Mouse (Mus musculus) kidney, postnatal 0 days (tissue): ENCODE results near the gene Eng. TPM values are rescaled to one million over a fixed set of nuclear protein-coding genes. Genes with fewer than 3 reads are reported as not detected.

ENCODE experiments used
- ATAC-seq: fragments of 200-750 bp; cut with Nextera tagmentation; replicated peaks from 2 replicates; pipeline ENCODE4 v1.8.0; 2017; ENCODE audit warnings: low read depth, moderate number of reproducible peaks, moderate TSS enrichment, moderate library complexity; ENCODE audit not compliant: low FRiP score
- DNase-seq: peaks from one replicate; pipeline ENCODE4 v3.0.0-alpha.2; 2016; ENCODE audit warnings: low spot score
- H3K27ac ChIP-seq: fragments of 300-500 bp; sonication (generic); 2 replicates; pipeline ENCODE4 v1.5.1; 2014; ENCODE audit warnings: mild to moderate bottlenecking
- H3K27me3 ChIP-seq: fragments of 300-500 bp; sonication (generic); 2 replicates; pipeline ENCODE4 v1.6.1; 2014; ENCODE audit warnings: low read length, mixed read lengths; ENCODE audit not compliant: insufficient read depth
- H3K36me3 ChIP-seq: fragments of 300-500 bp; sonication (generic); 2 replicates; pipeline ENCODE4 v1.6.1; 2014; ENCODE audit warnings: low read length, mixed read lengths; ENCODE audit not compliant: insufficient read depth
- H3K4me1 ChIP-seq: fragments of 300-500 bp; sonication (generic); replicated peaks from 2 replicates; pipeline ENCODE4 v1.6.1; 2014; ENCODE audit warnings: antibody characterized with exemption, low read length, mixed read lengths; ENCODE audit not compliant: insufficient read depth
- H3K4me2 ChIP-seq: fragments of 300-500 bp; sonication (generic); 2 replicates; pipeline ENCODE4 v1.6.1; 2014; ENCODE audit warnings: mild to moderate bottlenecking, low read length, moderate library complexity, mixed read lengths
- H3K4me3 ChIP-seq: fragments of 300-500 bp; sonication (generic); replicated peaks from 2 replicates; pipeline ENCODE4 v1.5.1; 2014; ENCODE audit warnings: low read depth, low read length
- H3K9ac ChIP-seq: fragments of 300-500 bp; sonication (generic); 2 replicates; pipeline ENCODE4 v1.6.1; 2014; ENCODE audit warnings: low read depth, low read length
- H3K9me3 ChIP-seq: fragments of 300-500 bp; sonication (generic); replicated peaks from 2 replicates; pipeline ENCODE4 v1.6.1; 2016; ENCODE audit warnings: low read length, inconsistent platforms, mixed read lengths
- CTCF ChIP-seq: IDR thresholded peaks from 2 replicates; pipeline ENCODE4 v1.5.1; 2016; ENCODE audit warnings: antibody characterized with exemption, low read depth, mild to moderate bottlenecking, moderate library complexity
- WGBS: fragments of 180-500 bp; shearing (Covaris S2); extraction: QIAGEN DNeasy Blood & Tissue Kit; methylation state at CpG from one replicate; pipeline ENCODE4 v1.1.7; 2014; 5-methylcytosine and 5-hydroxymethylcytosine counted together
- polyA plus RNA-seq: library from polyadenylated mRNA; unstranded; fragments of >200 nt; fragmentation: Nextera tagmentation; extraction: Ambion mirVana; gene quantifications from 2 replicates; pipeline ENCODE4 v1.2.1, GENCODE M21; 2015

The Eng gene
- polyA plus RNA-seq, 1 experiment from 2014 or later = 71.6 TPM

DNA sequence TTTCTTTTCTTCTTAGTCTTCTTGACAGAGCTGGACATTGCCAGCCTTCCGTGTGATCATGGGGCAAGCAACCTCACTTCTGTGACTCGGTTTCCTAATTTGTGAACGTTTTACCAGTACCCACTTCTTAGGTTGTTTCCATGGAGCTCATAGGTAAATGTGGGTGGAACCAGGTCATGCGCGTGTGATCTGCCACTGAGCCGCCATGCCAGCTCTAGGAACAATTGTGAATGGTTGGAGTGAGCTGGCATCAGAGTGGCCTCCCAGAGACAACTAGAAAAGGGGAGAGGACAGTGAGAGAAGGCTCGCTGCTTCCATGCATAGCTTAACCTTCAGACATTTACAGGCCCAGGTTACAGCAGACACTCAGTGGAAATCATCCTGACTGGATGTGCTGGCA is 21.8 kb downstream of the Eng start:
- H3K9me3 ChIP-seq = no peaks in the 10 kb centered on the region
- ATAC-seq (no peak), DNase-seq (no peak)
- no peak overlapping the region; the same call in 1 of the 2 replicates for H3K27ac ChIP-seq
- no peaks in the 10 kb centered on the region for H3K4me1 ChIP-seq
- WGBS = 90% methylated on average over 7 of the region's 7 CpGs
- peaks cover 6% of the 10 kb centered on the region; the same call in 1 of the 2 replicates for H3K36me3 ChIP-seq
- no peak overlapping the region for H3K9ac ChIP-seq
- no peaks in the 10 kb centered on the region for H3K27me3 ChIP-seq
- TF ChIP-seq CTCF = no peak
- no peak overlapping the region for H3K4me2 ChIP-seq
- no peak overlapping the region for H3K4me3 ChIP-seq

- Histone ChIP-seq H3K27ac (no peak overlapping the region), H3K9me3 (no peaks in the 10 kb centered on the region), H3K4me1 (no peaks in the 10 kb centered on the region), H3K9ac (no peak overlapping the region), H3K4me3 (no peak overlapping the region), H3K36me3 (peaks cover 6% of the 10 kb centered on the region; the same call in 1 of the 2 replicates), H3K4me2 (no peak overlapping the region), H3K27me3 (no peaks in the 10 kb centered on the region)
- no peak for DNase-seq
- ATAC-seq = no peak
- WGBS = 55% methylated on average over 3 of the region's 3 CpGs
- TF ChIP-seq CTCF = no peak
Observed at GRCm38 (mm10) chr2:32669876-32670275, 23.5 kb downstream of the Eng start.

DNA sequence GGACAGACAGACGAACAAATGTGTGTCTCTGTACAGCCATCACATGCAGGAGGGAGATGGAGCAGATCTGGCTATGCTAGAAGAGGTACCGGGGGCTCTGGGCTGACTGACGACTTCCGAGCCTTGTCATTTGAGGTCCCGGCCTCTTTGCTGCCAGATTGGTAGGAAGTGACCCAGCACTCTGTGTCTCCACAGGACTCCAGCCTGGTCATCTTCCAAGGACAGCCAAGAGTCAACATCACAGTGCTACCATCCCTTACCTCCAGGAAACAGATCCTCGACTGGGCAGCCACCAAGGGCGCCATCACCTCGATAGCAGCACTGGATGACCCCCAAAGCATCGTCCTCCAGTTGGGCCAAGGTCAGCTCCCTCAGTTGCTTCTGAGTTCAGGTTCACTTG is 24.8 kb downstream of the Eng start:
- Histone ChIP-seq H3K27ac (no peak overlapping the region), H3K27me3 (no peaks in the 10 kb centered on the region), H3K4me2 (no peak overlapping the region), H3K9ac (no peak overlapping the region), H3K9me3 (no peaks in the 10 kb centered on the region), H3K4me3 (no peak overlapping the region), H3K36me3 (peaks cover 15% of the 10 kb centered on the region), H3K4me1 (no peaks in the 10 kb centered on the region)
- WGBS = 85% methylated on average over 9 of the region's 9 CpGs
- no peak for TF ChIP-seq CTCF
- ATAC-seq (no peak), DNase-seq (no peak)

GRCm38 (mm10) chr2:32671907-32672595 is 25.7 kb downstream of the Eng start:
- no peak for DNase-seq

DNA sequence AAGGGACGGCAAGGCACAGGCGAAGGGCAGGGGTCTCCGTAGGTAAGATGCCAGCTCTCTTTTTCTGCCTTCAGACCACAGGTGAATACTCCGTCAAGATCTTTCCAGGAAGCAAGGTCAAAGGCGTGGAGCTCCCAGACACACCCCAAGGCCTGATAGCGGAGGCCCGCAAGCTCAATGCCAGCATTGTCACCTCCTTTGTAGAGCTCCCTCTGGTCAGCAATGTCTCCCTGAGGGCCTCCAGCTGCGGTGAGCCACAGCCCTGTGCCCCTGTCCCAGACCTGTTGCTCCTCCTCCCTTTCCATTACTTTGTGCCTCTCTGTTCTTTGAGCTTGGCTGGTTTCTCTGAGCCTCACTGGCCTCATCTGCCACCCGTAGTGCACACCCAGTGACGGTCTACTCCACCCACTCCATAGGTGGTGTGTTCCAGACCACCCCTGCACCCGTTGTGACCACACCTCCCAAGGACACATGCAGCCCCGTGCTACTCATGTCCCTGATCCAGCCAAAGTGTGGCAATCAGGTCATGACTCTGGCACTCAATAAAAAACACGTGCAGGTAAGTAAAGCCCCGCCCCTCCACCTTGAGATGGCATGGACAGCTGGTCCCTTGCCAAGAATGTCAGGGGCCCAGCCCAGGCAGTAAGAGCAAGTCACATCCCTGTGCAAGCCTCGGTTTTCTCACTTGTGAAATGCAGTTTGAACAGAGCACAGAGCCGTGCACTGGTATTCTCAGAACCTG is 27.0 kb downstream of the Eng start:
- no peak overlapping the region for H3K27ac ChIP-seq
- H3K4me2 ChIP-seq = no peak overlapping the region
- no peak overlapping the region for H3K4me3 ChIP-seq
- no peaks in the 10 kb centered on the region for H3K9me3 ChIP-seq
- ATAC-seq (0 out of 2 replicates have a peak, but pooled peaks have one; percentile 27), DNase-seq (no peak)
- H3K9ac ChIP-seq = no peak overlapping the region
- no peak for TF ChIP-seq CTCF
- H3K36me3 ChIP-seq = peaks cover 20% of the 10 kb centered on the region
- 66% methylated on average over 16 of the region's 16 CpGs for WGBS
- H3K4me1 ChIP-seq = no peaks in the 10 kb centered on the region
- H3K27me3 ChIP-seq = no peaks in the 10 kb centered on the region

More at GRCm38 (mm10) chr2:32671907-32672595, 25.7 kb downstream of the Eng start:
- H3K9ac ChIP-seq = no peak overlapping the region
- no peak for ATAC-seq
- WGBS = 76% methylated on average over 9 of the region's 9 CpGs
- no peak for TF ChIP-seq CTCF
- no peak overlapping the region for H3K27ac ChIP-seq
- peaks cover 16% of the 10 kb centered on the region for H3K36me3 ChIP-seq
- H3K4me1 ChIP-seq = no peaks in the 10 kb centered on the region
- H3K4me2 ChIP-seq = no peak overlapping the region
- H3K4me3 ChIP-seq = no peak overlapping the region
- no peaks in the 10 kb centered on the region for H3K27me3 ChIP-seq
- no peaks in the 10 kb centered on the region for H3K9me3 ChIP-seq

DNA sequence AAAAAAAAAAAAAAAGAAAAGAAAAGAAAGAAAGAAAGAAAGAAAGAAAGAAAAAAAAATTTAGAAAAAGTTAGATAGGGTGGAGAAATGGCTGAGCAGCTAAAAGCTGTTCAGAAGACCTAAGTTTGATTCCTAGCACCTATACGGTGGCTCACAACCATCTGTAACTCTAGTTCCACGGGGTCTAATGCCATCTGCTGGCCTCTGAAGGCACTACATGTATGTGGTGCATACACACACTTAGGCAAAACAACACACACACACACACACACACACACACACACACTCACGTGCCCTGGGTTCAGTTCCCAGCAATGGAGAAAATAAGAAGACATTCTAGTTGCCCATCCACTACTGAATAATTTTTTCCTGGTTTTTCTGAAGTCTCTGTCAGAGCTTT is 30.4 kb downstream of the Eng start:
- H3K4me3 ChIP-seq = no peak overlapping the region
- peaks cover 28% of the 10 kb centered on the region for H3K36me3 ChIP-seq
- H3K4me2 ChIP-seq = no peak overlapping the region
- no peaks in the 10 kb centered on the region for H3K27me3 ChIP-seq
- H3K27ac ChIP-seq = no peak overlapping the region
- TF ChIP-seq CTCF = peak; percentile 36; the same call in 1 of the 2 replicates
- H3K9me3 ChIP-seq = no peaks in the 10 kb centered on the region
- ATAC-seq (no peak), DNase-seq (no peak)
- no peak overlapping the region for H3K9ac ChIP-seq
- WGBS = 94% methylated on average over 3 of the region's 3 CpGs
- no peaks in the 10 kb centered on the region for H3K4me1 ChIP-seq
